Mouse (Mus musculus): ENCODE measurements around the gene Gm42715. TPM values are rescaled to one million over a fixed set of nuclear protein-coding genes. Genes with fewer than 3 reads are reported as not detected.

The Gm42715 gene
- polyA plus RNA-seq (2012; rRNA removed): 13.3 and 15.7 TPM in 2 replicates

DNA sequence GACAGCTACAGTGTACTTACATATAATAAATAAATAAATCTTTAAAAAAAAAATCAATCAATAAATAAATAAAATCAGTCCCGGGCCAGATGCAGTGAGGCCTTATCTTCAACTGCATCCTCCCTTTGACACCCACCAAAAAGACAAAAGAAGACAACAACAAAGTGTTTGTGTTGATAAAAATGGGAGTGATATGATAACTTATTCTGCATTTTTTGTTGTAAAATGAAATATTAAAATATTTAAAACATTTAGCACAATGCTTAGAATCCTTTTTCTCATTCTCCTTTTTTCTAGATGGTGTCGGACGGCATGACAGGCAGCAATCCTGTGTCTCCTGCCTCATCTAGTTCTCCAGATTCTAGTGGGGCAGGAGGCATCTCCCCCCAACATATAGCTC, at the start of gene Gm42715:
TSS of gene Gm42715 (plus strand) at position 301 of the 400 bp plus-strand sequence.

GRCm38 (mm10) chr7:127478635-127479317, 40.6 kb upstream of the Gm42715 start, which contains the start of gene Fbrs:
TSS of gene Fbrs (plus strand) at chr7:127479199.

DNA sequence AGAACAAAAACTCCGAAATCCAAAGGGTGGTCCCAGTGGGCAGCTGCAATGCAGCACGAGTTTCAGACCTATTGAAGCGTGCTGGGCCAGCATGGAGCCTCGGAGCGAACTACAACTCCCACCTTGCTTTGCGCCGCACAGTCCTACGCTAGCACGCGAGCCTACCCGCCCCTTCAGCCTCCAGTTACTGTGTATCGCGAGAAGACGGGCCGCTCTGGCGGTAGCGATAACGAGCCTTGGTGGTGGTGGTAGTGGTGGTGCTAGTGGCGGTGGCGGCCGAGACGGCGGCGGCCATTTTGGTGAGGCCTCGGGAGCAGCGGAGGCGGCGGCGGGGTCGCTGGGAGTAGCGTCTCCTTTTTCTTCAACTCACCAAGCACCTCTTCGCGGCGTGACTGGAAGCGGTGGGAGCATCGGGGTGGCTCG, 7.6 kb upstream of the Gm42715 start, which contains the start of gene Srcap:
TSS of gene Srcap (plus strand) at position 176 of the 423 bp plus-strand sequence.

GRCm38 (mm10) chr7:127561340-127561858, 42.0 kb downstream of the Gm42715 start, which contains the start of gene Tmem265:
TSS of gene Tmem265 (plus strand) at chr7:127561390.

GRCm38 (mm10) chr7:127572895-127573471, 53.6 kb downstream of the Gm42715 start, which contains the start of gene Phkg2:
TSS of gene Phkg2 (plus strand) at chr7:127573340.

GRCm38 (mm10) chr7:127588011-127588871, 68.9 kb downstream of the Gm42715 start, which contains the start of the genes Ccdc189 and Rnf40:
TSS of gene Ccdc189 (minus strand) at chr7:127588595.
TSS of gene Rnf40 (plus strand) at chr7:127588767.

DNA sequence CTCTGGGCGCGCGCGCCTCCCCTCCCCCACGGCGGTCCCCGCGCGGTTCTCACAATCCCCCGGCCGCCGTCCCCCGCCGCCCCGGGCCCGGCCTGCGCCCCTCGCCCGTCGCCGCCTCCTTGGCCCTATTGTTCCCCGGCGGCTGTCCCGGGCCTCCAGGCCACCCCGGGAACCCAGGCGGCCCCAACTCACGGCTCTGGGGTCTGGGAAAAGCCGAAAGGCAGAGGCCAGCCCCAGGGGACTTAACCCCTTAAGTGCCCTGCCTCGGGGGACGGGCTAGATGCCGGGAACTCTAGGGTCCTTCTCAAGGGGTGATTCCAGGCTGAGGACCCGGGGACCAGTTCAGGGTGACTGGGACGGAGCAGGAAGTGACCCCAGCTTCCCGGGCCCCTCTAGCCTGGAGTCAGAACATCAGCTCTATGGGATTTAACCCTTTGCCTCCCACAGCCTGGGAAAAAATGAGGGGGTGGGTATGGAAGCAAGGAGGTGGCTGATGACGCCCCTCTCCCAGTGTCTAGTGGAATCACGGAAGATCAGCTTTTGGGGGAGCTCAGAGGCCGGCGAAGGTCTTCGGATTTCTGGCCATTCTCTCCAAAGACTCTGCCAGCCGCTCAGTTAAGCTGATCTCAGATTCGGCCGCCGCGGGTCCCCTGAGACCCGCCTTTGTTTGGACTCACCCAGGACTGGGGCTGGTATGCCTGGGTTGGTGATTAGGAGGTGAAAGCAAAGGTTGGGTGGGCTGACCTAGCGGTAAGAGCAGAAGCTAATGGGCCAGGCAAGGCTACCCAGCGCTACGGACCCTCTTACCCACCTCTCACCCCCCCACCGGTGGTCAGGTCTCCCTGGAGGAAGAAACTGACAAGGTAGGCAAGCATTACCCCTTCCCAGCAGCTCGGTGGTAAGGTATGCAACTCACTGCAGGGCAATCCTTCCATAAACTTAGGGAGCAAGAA, 95.8 kb downstream of the Gm42715 start, which contains the start of gene Zfp629:
TSS of gene Zfp629 (minus strand) at position 907 of the 953 bp plus-strand sequence.

Other genes starting within 250 kb of the Gm42715 start
- 19.5 and 24.6 TPM in 2 replicates for gene Sephs2, start 245.5 kb upstream of the Gm42715 start, polyA plus RNA-seq (2012; rRNA removed)
- 4.3 and 4.5 TPM in 2 replicates for gene Itgal, start 223.3 kb upstream of the Gm42715 start, polyA plus RNA-seq (2012; rRNA removed)
- gene Zfp768, start 174.0 kb upstream of the Gm42715 start, polyA plus RNA-seq (2012; rRNA removed): 48.6 and 54.8 TPM in 2 replicates
- gene Zfp747, start 143.5 kb upstream of the Gm42715 start, polyA plus RNA-seq (2012; rRNA removed): 9.1 and 10.7 TPM in 2 replicates
- gene 9130019O22Rik, start 132.4 kb upstream of the Gm42715 start, polyA plus RNA-seq (2012; rRNA removed): 4.5 and 4.6 TPM in 2 replicates
- gene E430018J23Rik, start 126.0 kb upstream of the Gm42715 start, polyA plus RNA-seq (2012; rRNA removed): 7.9 and 11.6 TPM in 2 replicates
- gene Zfp764, start 112.8 kb upstream of the Gm42715 start, polyA plus RNA-seq (2012; rRNA removed): 7.0 and 8.5 TPM in 2 replicates
- 34.3 and 36.2 TPM in 2 replicates for gene Zfp688, start 97.5 kb upstream of the Gm42715 start, polyA plus RNA-seq (2012; rRNA removed)
- 8.0 and 9.3 TPM in 2 replicates for gene Zfp689, start 70.4 kb upstream of the Gm42715 start, polyA plus RNA-seq (2012; rRNA removed)
- 62.6 and 76.9 TPM in 2 replicates for gene Prr14, start 60.0 kb upstream of the Gm42715 start, polyA plus RNA-seq (2012; rRNA removed)
- gene Fbrs, start 40.4 kb upstream of the Gm42715 start, polyA plus RNA-seq (2012; rRNA removed): 21.3 and 27.7 TPM in 2 replicates
- gene Srcap, start 7.6 kb upstream of the Gm42715 start, polyA plus RNA-seq (2012; rRNA removed): 33.9 and 44.8 TPM in 2 replicates
- gene Tmem265, start 41.8 kb downstream of the Gm42715 start, polyA plus RNA-seq (2012; rRNA removed): 0.75 and 3.4 TPM in 2 replicates
- 62.0 and 70.8 TPM in 2 replicates for gene Phkg2, start 53.8 kb downstream of the Gm42715 start, polyA plus RNA-seq (2012; rRNA removed)
- 11.7 and 13.2 TPM in 2 replicates for gene Ccdc189, start 69.0 kb downstream of the Gm42715 start, polyA plus RNA-seq (2012; rRNA removed)
- 33.5 and 34.1 TPM in 2 replicates for gene Rnf40, start 69.2 kb downstream of the Gm42715 start, polyA plus RNA-seq (2012; rRNA removed)
- 21.3 and 22.4 TPM in 2 replicates for gene Zfp629, start 96.2 kb downstream of the Gm42715 start, polyA plus RNA-seq (2012; rRNA removed)
- gene Bcl7c, start 189.3 kb downstream of the Gm42715 start, polyA plus RNA-seq (2012; rRNA removed): 67.7 and 78.2 TPM in 2 replicates
- 33.4 and 51.7 TPM in 2 replicates for gene Ctf1, start 193.2 kb downstream of the Gm42715 start, polyA plus RNA-seq (2012; rRNA removed)
- gene Ctf2, start 212.6 kb downstream of the Gm42715 start, polyA plus RNA-seq (2012; rRNA removed): 0.27 and 0.30 TPM in 2 replicates
- 68.7 and 76.0 TPM in 2 replicates for gene Fbxl19, start 225.0 kb downstream of the Gm42715 start, polyA plus RNA-seq (2012; rRNA removed)